Mouse (Mus musculus) kidney, postnatal 0 days (tissue): Measurements from ENCODE around the gene Ywhab. TPM values are rescaled to one million over a fixed set of nuclear protein-coding genes. Genes with fewer than 3 reads are reported as not detected.

ENCODE experiments used
- ATAC-seq: fragments of 200-750 bp; cut with Nextera tagmentation; replicated peaks from 2 replicates; pipeline ENCODE4 v1.8.0; 2017; ENCODE audit warnings: low read depth, moderate number of reproducible peaks, moderate TSS enrichment, moderate library complexity; ENCODE audit not compliant: low FRiP score
- DNase-seq: peaks from one replicate; pipeline ENCODE4 v3.0.0-alpha.2; 2016; ENCODE audit warnings: low spot score
- H3K27ac ChIP-seq: fragments of 300-500 bp; sonication (generic); 2 replicates; pipeline ENCODE4 v1.5.1; 2014; ENCODE audit warnings: mild to moderate bottlenecking
- H3K27me3 ChIP-seq: fragments of 300-500 bp; sonication (generic); 2 replicates; pipeline ENCODE4 v1.6.1; 2014; ENCODE audit warnings: low read length, mixed read lengths; ENCODE audit not compliant: insufficient read depth
- H3K36me3 ChIP-seq: fragments of 300-500 bp; sonication (generic); 2 replicates; pipeline ENCODE4 v1.6.1; 2014; ENCODE audit warnings: low read length, mixed read lengths; ENCODE audit not compliant: insufficient read depth
- H3K4me1 ChIP-seq: fragments of 300-500 bp; sonication (generic); replicated peaks from 2 replicates; pipeline ENCODE4 v1.6.1; 2014; ENCODE audit warnings: antibody characterized with exemption, low read length, mixed read lengths; ENCODE audit not compliant: insufficient read depth
- H3K4me2 ChIP-seq: fragments of 300-500 bp; sonication (generic); 2 replicates; pipeline ENCODE4 v1.6.1; 2014; ENCODE audit warnings: mild to moderate bottlenecking, low read length, moderate library complexity, mixed read lengths
- H3K4me3 ChIP-seq: fragments of 300-500 bp; sonication (generic); replicated peaks from 2 replicates; pipeline ENCODE4 v1.5.1; 2014; ENCODE audit warnings: low read depth, low read length
- H3K9ac ChIP-seq: fragments of 300-500 bp; sonication (generic); 2 replicates; pipeline ENCODE4 v1.6.1; 2014; ENCODE audit warnings: low read depth, low read length
- H3K9me3 ChIP-seq: fragments of 300-500 bp; sonication (generic); replicated peaks from 2 replicates; pipeline ENCODE4 v1.6.1; 2016; ENCODE audit warnings: low read length, inconsistent platforms, mixed read lengths
- CTCF ChIP-seq: IDR thresholded peaks from 2 replicates; pipeline ENCODE4 v1.5.1; 2016; ENCODE audit warnings: antibody characterized with exemption, low read depth, mild to moderate bottlenecking, moderate library complexity
- WGBS: fragments of 180-500 bp; shearing (Covaris S2); extraction: QIAGEN DNeasy Blood & Tissue Kit; methylation state at CpG from one replicate; pipeline ENCODE4 v1.1.7; 2014; 5-methylcytosine and 5-hydroxymethylcytosine counted together
- polyA plus RNA-seq: library from polyadenylated mRNA; unstranded; fragments of >200 nt; fragmentation: Nextera tagmentation; extraction: Ambion mirVana; gene quantifications from 2 replicates; pipeline ENCODE4 v1.2.1, GENCODE M21; 2015

The Ywhab gene
- polyA plus RNA-seq, 1 experiment from 2014 or later = 261 TPM

GRCm38 (mm10) chr2:164006932-164007331 lies 12.2 kb downstream of the Ywhab start:
- no peak overlapping the region for H3K4me2 ChIP-seq
- peaks cover 5% of the 10 kb centered on the region; the same call in 1 of the 2 replicates for H3K4me1 ChIP-seq
- H3K27ac ChIP-seq = no peak overlapping the region
- WGBS = 66% methylated on average over 10 of the region's 10 CpGs
- ATAC-seq = peak; percentile 57
- H3K9me3 ChIP-seq = no peaks in the 10 kb centered on the region
- TF ChIP-seq CTCF = no peak
- DNase-seq = peak; percentile 52
- H3K4me3 ChIP-seq = no peak overlapping the region
- H3K9ac ChIP-seq = no peak overlapping the region
- peaks cover 7% of the 10 kb centered on the region; the same call in 1 of the 2 replicates for H3K36me3 ChIP-seq
- no peaks in the 10 kb centered on the region for H3K27me3 ChIP-seq

GRCm38 (mm10) chr2:164007547-164007946 lies 12.8 kb downstream of the Ywhab start:
- no peaks in the 10 kb centered on the region for H3K27me3 ChIP-seq
- DNase-seq (no peak), ATAC-seq (no peak)
- H3K4me2 ChIP-seq = no peak overlapping the region
- H3K9me3 ChIP-seq = no peaks in the 10 kb centered on the region
- TF ChIP-seq CTCF = no peak
- no peak overlapping the region for H3K4me3 ChIP-seq
- H3K36me3 ChIP-seq = peaks cover 13% of the 10 kb centered on the region; the same call in 1 of the 2 replicates
- no peak overlapping the region for H3K9ac ChIP-seq
- H3K4me1 ChIP-seq = peaks cover 5% of the 10 kb centered on the region; the same call in 1 of the 2 replicates
- H3K27ac ChIP-seq = no peak overlapping the region
- 93% methylated on average over 8 of the region's 8 CpGs for WGBS

- H3K9ac ChIP-seq = no peak overlapping the region
- no peak for ATAC-seq
- no peak for DNase-seq
- 89% methylated on average over 2 of the region's 2 CpGs for WGBS
- peaks cover 5% of the 10 kb centered on the region; the same call in 1 of the 2 replicates for H3K4me1 ChIP-seq
- H3K4me3 ChIP-seq = no peak overlapping the region
- no peak overlapping the region for H3K4me2 ChIP-seq
- H3K9me3 ChIP-seq = no peaks in the 10 kb centered on the region
- no peak overlapping the region for H3K27ac ChIP-seq
- H3K36me3 ChIP-seq = peaks cover 17% of the 10 kb centered on the region; the same call in 1 of the 2 replicates
- no peaks in the 10 kb centered on the region for H3K27me3 ChIP-seq
- TF ChIP-seq CTCF = no peak
Measured at GRCm38 (mm10) chr2:164007987-164008545, 13.3 kb downstream of the Ywhab start.

GRCm38 (mm10) chr2:164009227-164009626 lies 14.5 kb downstream of the Ywhab start:
- Histone ChIP-seq H3K4me1 (peaks cover 5% of the 10 kb centered on the region; the same call in 1 of the 2 replicates), H3K9ac (no peak overlapping the region), H3K27ac (peak overlapping the region; percentile 36; the same call in 1 of the 2 replicates), H3K36me3 (peaks cover 27% of the 10 kb centered on the region), H3K4me3 (no peak overlapping the region), H3K4me2 (no peak overlapping the region), H3K9me3 (no peaks in the 10 kb centered on the region), H3K27me3 (no peaks in the 10 kb centered on the region)
- WGBS = 87% methylated on average over 6 of the region's 6 CpGs
- ATAC-seq (no peak), DNase-seq (no peak)
- no peak for TF ChIP-seq CTCF

- no peak overlapping the region for H3K4me3 ChIP-seq
- H3K9me3 ChIP-seq = no peaks in the 10 kb centered on the region
- DNase-seq (no peak), ATAC-seq (no peak)
- TF ChIP-seq CTCF = no peak
- H3K4me2 ChIP-seq = no peak overlapping the region
- 86% methylated on average over 5 of the region's 5 CpGs for WGBS
- no peak overlapping the region for H3K27ac ChIP-seq
- no peak overlapping the region for H3K9ac ChIP-seq
- no peaks in the 10 kb centered on the region for H3K27me3 ChIP-seq
- H3K36me3 ChIP-seq = peaks cover 38% of the 10 kb centered on the region
- peaks cover 5% of the 10 kb centered on the region; the same call in 1 of the 2 replicates for H3K4me1 ChIP-seq
Measured at GRCm38 (mm10) chr2:164010496-164010895, 15.7 kb downstream of the Ywhab start.

- peaks cover 40% of the 10 kb centered on the region for H3K36me3 ChIP-seq
- no peak overlapping the region for H3K9ac ChIP-seq
- no peak for TF ChIP-seq CTCF
- H3K4me3 ChIP-seq = no peak overlapping the region
- H3K4me1 ChIP-seq = peaks cover 5% of the 10 kb centered on the region; the same call in 1 of the 2 replicates
- H3K27ac ChIP-seq = no peak overlapping the region
- no peak for DNase-seq
- 89% methylated on average over 3 of the region's 3 CpGs for whole genome bisulfite sequencing
- H3K9me3 ChIP-seq = no peaks in the 10 kb centered on the region
- no peak for ATAC-seq
- H3K4me2 ChIP-seq = no peak overlapping the region
- H3K27me3 ChIP-seq = no peaks in the 10 kb centered on the region
Measured at GRCm38 (mm10) chr2:164010944-164011343, 16.2 kb downstream of the Ywhab start.
